Mouse (Mus musculus): ENCODE results near the gene Rdh16f2. TPM values are rescaled to one million over a fixed set of nuclear protein-coding genes. Genes with fewer than 3 reads are reported as not detected.
"Not testable (repeated sequence)": the region's sequence is repeated elsewhere in the genome, so short reads cannot be mapped to it uniquely, and the experiment has no call there.

Rdh16f2 gene
- polyA plus RNA-seq, 1 experiment: not detected

- TF ChIP-seq FLI1 (IDR thresholded peaks at IDR 0.05; ENCODE audit: low read length) (no peak), GATA1 (IDR thresholded peaks at IDR 0.05; ENCODE audit: borderline replicate concordance, low read length) (no peak)
- Histone ChIP-seq H3K4me3 (replicated peaks) (no peak overlapping the region), H3K4me1 (no peaks in the 10 kb centered on the region), H3K36me3 (replicated peaks; ENCODE audit: low read length) (no peaks in the 10 kb centered on the region), H3K9me3 (peaks cover 13% of the 10 kb centered on the region; the same call in 1 of the 2 replicates), H3K27me3 (replicated peaks) (peaks cover 12% of the 10 kb centered on the region)
Measured at GRCm38 (mm10) chr10:127886971-127887370, 20.7 kb downstream of the Rdh16f2 start.

GRCm38 (mm10) chr10:127888605-127889004, 22.3 kb downstream of the Rdh16f2 start, which contains the start of gene Rdh7:
TSS of gene Rdh7 (minus strand) at chr10:127888817.
- Histone ChIP-seq H3K36me3 (replicated peaks; ENCODE audit: low read length) (no peaks in the 10 kb centered on the region), H3K4me3 (replicated peaks) (no peak within 1 kb of the TSS), H3K9me3 (peaks cover 13% of the 10 kb centered on the region; the same call in 1 of the 2 replicates), H3K4me1 (peaks cover under 1% of the 10 kb centered on the region), H3K27me3 (replicated peaks) (peaks cover 16% of the 10 kb centered on the region)
- TF ChIP-seq GATA1 (IDR thresholded peaks at IDR 0.05; ENCODE audit: borderline replicate concordance, low read length) (no peak), FLI1 (IDR thresholded peaks at IDR 0.05; ENCODE audit: low read length) (no peak)

- Histone ChIP-seq H3K36me3 (replicated peaks; ENCODE audit: low read length) (no peaks in the 10 kb centered on the region), H3K27me3 (replicated peaks) (peaks cover 22% of the 10 kb centered on the region), H3K4me1 (peaks cover 5% of the 10 kb centered on the region), H3K9me3 (peaks cover 13% of the 10 kb centered on the region; the same call in 1 of the 2 replicates), H3K4me3 (replicated peaks) (no peak overlapping the region)
- TF ChIP-seq FLI1 (IDR thresholded peaks at IDR 0.05; ENCODE audit: low read length): no peak
- no peak for TF ChIP-seq GATA1 (IDR thresholded peaks at IDR 0.05; ENCODE audit: borderline replicate concordance, low read length)
Measured at GRCm38 (mm10) chr10:127891481-127891880, 25.2 kb downstream of the Rdh16f2 start.

- peaks cover 26% of the 10 kb centered on the region for H3K27me3 ChIP-seq (replicated peaks)
- not testable (repeated sequence) for H3K4me3 ChIP-seq (replicated peaks); H3K4me1 ChIP-seq; H3K36me3 ChIP-seq (replicated peaks; ENCODE audit: low read length)
- peaks cover 13% of the 10 kb centered on the region; the same call in 1 of the 2 replicates for H3K9me3 ChIP-seq
Measured at GRCm38 (mm10) chr10:127893163-127894022, 27.1 kb downstream of the Rdh16f2 start.

- H3K4me1 ChIP-seq: peaks cover 5% of the 10 kb centered on the region
- TF ChIP-seq GATA1 (IDR thresholded peaks at IDR 0.05; ENCODE audit: borderline replicate concordance, low read length): no peak
- TF ChIP-seq FLI1 (IDR thresholded peaks at IDR 0.05; ENCODE audit: low read length): no peak
- peaks cover under 1% of the 10 kb centered on the region; the same call in 1 of the 2 replicates for H3K9me3 ChIP-seq
- no peaks in the 10 kb centered on the region for H3K36me3 ChIP-seq (replicated peaks; ENCODE audit: low read length)
- H3K27me3 ChIP-seq (replicated peaks): peaks cover 16% of the 10 kb centered on the region
- H3K4me3 ChIP-seq (replicated peaks): no peak overlapping the region
Measured at GRCm38 (mm10) chr10:127896705-127897104, 30.4 kb downstream of the Rdh16f2 start.

- H3K36me3 ChIP-seq (replicated peaks; ENCODE audit: low read length): no peaks in the 10 kb centered on the region
- no peak overlapping the region for H3K4me3 ChIP-seq (replicated peaks)
- peaks cover 5% of the 10 kb centered on the region for H3K4me1 ChIP-seq
- no peaks in the 10 kb centered on the region for H3K9me3 ChIP-seq
- TF ChIP-seq FLI1 (IDR thresholded peaks at IDR 0.05; ENCODE audit: low read length) (no peak), GATA1 (IDR thresholded peaks at IDR 0.05; ENCODE audit: borderline replicate concordance, low read length) (no peak)
- peaks cover 17% of the 10 kb centered on the region for H3K27me3 ChIP-seq (replicated peaks)
Measured at GRCm38 (mm10) chr10:127897506-127897905, 31.2 kb downstream of the Rdh16f2 start.

GRCm38 (mm10) chr10:127898218-127898617, 31.9 kb downstream of the Rdh16f2 start, which contains the start of gene Sdr9c7:
TSS of gene Sdr9c7 (plus strand) at chr10:127898518.
- Histone ChIP-seq H3K27me3 (replicated peaks) (peaks cover 16% of the 10 kb centered on the region), H3K9me3 (no peaks in the 10 kb centered on the region), H3K36me3 (replicated peaks; ENCODE audit: low read length) (no peaks in the 10 kb centered on the region), H3K4me3 (replicated peaks) (no peak within 1 kb of the TSS), H3K4me1 (peaks cover 5% of the 10 kb centered on the region)
- TF ChIP-seq FLI1 (IDR thresholded peaks at IDR 0.05; ENCODE audit: low read length) (no peak), GATA1 (IDR thresholded peaks at IDR 0.05; ENCODE audit: borderline replicate concordance, low read length) (no peak)

- H3K36me3 ChIP-seq (replicated peaks; ENCODE audit: low read length): no peaks in the 10 kb centered on the region
- TF ChIP-seq FLI1 (IDR thresholded peaks at IDR 0.05; ENCODE audit: low read length): no peak
- no peak for TF ChIP-seq GATA1 (IDR thresholded peaks at IDR 0.05; ENCODE audit: borderline replicate concordance, low read length)
- H3K4me3 ChIP-seq (replicated peaks): no peak overlapping the region
- no peaks in the 10 kb centered on the region for H3K4me1 ChIP-seq
- peaks cover 14% of the 10 kb centered on the region for H3K27me3 ChIP-seq (replicated peaks)
- H3K9me3 ChIP-seq: no peaks in the 10 kb centered on the region
Measured at GRCm38 (mm10) chr10:127899783-127900182, 33.5 kb downstream of the Rdh16f2 start.

- Histone ChIP-seq H3K36me3 (replicated peaks; ENCODE audit: low read length) (no peaks in the 10 kb centered on the region), H3K27me3 (replicated peaks) (peaks cover 14% of the 10 kb centered on the region)
- no peak for TF ChIP-seq FLI1 (IDR thresholded peaks at IDR 0.05; ENCODE audit: low read length)
- TF ChIP-seq GATA1 (IDR thresholded peaks at IDR 0.05; ENCODE audit: borderline replicate concordance, low read length): no peak
Measured at GRCm38 (mm10) chr10:127901751-127902150, 35.5 kb downstream of the Rdh16f2 start.

GRCm38 (mm10) chr10:127903116-127903515, 36.8 kb downstream of the Rdh16f2 start:
- no peaks in the 10 kb centered on the region for H3K9me3 ChIP-seq
- H3K36me3 ChIP-seq (replicated peaks; ENCODE audit: low read length): no peaks in the 10 kb centered on the region
- no peak for TF ChIP-seq FLI1 (IDR thresholded peaks at IDR 0.05; ENCODE audit: low read length)
- no peak for TF ChIP-seq GATA1 (IDR thresholded peaks at IDR 0.05; ENCODE audit: borderline replicate concordance, low read length)
- H3K4me3 ChIP-seq (replicated peaks): no peak overlapping the region
- peaks cover 13% of the 10 kb centered on the region for H3K27me3 ChIP-seq (replicated peaks)
- H3K4me1 ChIP-seq: no peaks in the 10 kb centered on the region

More at GRCm38 (mm10) chr10:127901751-127902150, 35.5 kb downstream of the Rdh16f2 start:
- Histone ChIP-seq H3K4me1 (no peaks in the 10 kb centered on the region), H3K9me3 (no peaks in the 10 kb centered on the region), H3K4me3 (replicated peaks) (no peak overlapping the region)
